Mouse (Mus musculus) adrenal gland, postnatal 0 days (tissue): ENCODE results near the gene Cdc40. TPM values are rescaled to one million over a fixed set of nuclear protein-coding genes. Genes with fewer than 3 reads are reported as not detected.

Source experiments
- polyA plus RNA-seq: library from polyadenylated mRNA; unstranded; fragments of >200 nt; fragmentation: Nextera tagmentation; extraction: Ambion mirVana; gene quantifications from 2 replicates; pipeline ENCODE4 v1.2.1, GENCODE M21; 2015

Cdc40 gene
- 17.3 and 23.4 TPM in 2 replicates for polyA plus RNA-seq

DNA sequence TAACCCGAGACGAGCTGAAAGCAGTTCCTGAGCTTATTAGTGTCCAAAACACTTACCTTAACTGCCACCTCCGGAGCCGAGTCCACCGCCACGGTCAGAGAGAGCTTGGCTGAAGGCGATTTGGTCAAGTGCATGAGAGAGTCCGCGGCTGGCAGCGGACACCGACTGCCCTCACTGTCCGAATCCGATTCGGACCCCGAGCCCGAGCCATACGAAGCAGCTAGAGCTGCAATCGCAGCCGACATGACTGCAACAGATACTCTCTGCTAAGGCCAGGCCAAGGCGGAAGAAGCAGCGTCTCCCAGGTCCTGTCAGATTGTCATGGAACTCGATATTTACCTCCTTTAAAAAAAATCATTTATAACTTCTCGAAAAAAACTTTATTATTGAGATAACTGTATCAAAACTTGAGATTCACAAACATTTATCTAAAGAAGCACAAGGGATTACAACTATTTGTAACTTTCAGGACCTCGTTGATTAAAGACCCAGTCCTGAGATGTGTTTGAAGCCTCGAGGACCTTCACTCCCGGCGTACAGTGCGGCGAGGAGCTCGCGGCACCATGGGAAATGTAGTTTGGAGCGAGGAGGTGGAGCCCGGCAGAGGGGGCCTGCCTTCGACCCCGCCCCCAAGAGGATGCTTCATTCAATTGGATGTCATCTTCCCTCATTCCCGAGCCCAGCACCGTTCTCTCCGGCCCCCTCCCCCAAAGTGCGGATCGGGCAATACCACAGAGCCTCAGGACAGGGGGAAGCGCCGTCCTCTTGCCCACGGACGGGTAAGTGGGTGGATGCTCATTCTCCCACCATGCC lies at the start of gene Cdc40, which contains the start of gene Wasf1:
Gene Cdc40, minus strand, starts transcription at position 481 of the 813 bp plus-strand sequence.
Gene Wasf1, plus strand, starts transcription at position 645 of the 813 bp plus-strand sequence.

Other genes starting within 250 kb of the Cdc40 start
- 2.6 and 3.9 TPM in 2 replicates for gene Mettl24, start 200.0 kb downstream of the Cdc40 start, polyA plus RNA-seq
- 7.1 and 11.9 TPM in 2 replicates for gene Wasf1, start 164 bp upstream of the Cdc40 start, polyA plus RNA-seq
- 0.23 and 0.54 TPM in 2 replicates for gene Gpr6, start 189.0 kb upstream of the Cdc40 start, polyA plus RNA-seq